ENCODE assay signal across 25 mouse cellular contexts in the genomic region with DNA sequence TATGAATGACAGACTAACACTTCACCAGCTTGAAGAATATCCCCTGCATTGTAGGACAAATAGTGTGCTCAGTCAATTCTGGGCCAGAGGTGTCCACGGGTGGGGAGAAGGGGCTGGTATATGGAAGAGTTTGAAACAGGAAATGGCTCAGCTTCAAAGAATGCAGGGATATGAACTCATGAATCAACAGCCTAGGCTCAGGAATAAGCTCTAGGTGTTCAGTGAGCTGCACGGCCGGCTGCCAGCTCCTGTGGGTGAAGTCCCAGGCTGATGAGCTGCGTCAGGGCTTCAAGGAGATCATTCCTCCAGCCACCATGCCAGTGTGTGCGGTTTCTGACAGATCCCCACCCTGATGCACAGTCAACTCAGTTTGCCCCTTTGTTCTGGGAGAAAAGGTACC.
DNase-seq lines count a peak whose midpoint lies in the region; ATAC-seq and TF ChIP-seq lines count a peak whose summit lies in the region.
"Had no signal": no experiment of that assay in that cellular context is flagged by ENCODE, and none has a peak within 500 bp of the region (broad histone marks: within the 10 kb centered on the region; RNA-seq: fewer than 3 reads in every experiment).

No protein-coding gene starts in this region.

- no peak for ATAC-seq in limb, embryonic 15.5 days (ENCODE audit: insufficient number of reproducible peaks, low FRiP score, low TSS enrichment, low read depth)
- ATAC-seq in megakaryocyte, adult 5-6 weeks (ENCODE audit: poor library complexity, severe bottlenecking), result no peak
- peak; percentile 73 for ATAC-seq in Patski
- no peak for ATAC-seq in stomach, postnatal 0 days (ENCODE audit: low FRiP score, low TSS enrichment)
- ATAC-seq: activated CD4-positive, CD25-positive, alpha-beta regulatory T cell, adult 4 months; forebrain, embryonic 15.5 days; hindbrain, postnatal 0 days; inflammation-experienced regulatory T-cells, adult 6 months had no signal

- H3K4me2 ChIP-seq in limb, embryonic 15.5 days, result no peak overlapping the region
- H3K4me2 ChIP-seq in stomach, postnatal 0 days (replicated peaks; ENCODE audit: low read depth), result no peak overlapping the region
- H3K4me2 ChIP-seq: embryonic facial prominence, embryonic 12.5 days; embryonic facial prominence, embryonic 15.5 days; forebrain, embryonic 15.5 days; heart, embryonic 11.5 days; hindbrain, embryonic 14.5 days had no signal

- CTCF ChIA-PET in Patski (lab: Charles Lee), result no interaction called here

- no peak overlapping the region for H3K4me3 ChIP-seq in limb, embryonic 15.5 days
- no peak overlapping the region for H3K4me3 ChIP-seq in limb, embryonic 10.5 days
- H3K4me3 ChIP-seq in megakaryocyte, embryonic 14.5 days (replicated peaks), result peak overlapping the region; percentile 80
- H3K4me3 ChIP-seq in stomach, postnatal 0 days (ENCODE audit: low read depth, low read length), result no peak overlapping the region
- H3K4me3 ChIP-seq: embryonic facial prominence, embryonic 12.5 days; embryonic facial prominence, embryonic 15.5 days; forebrain, embryonic 15.5 days; hindbrain, embryonic 10.5 days had no signal

- 59% methylated on average over 5 of the region's 5 CpGs for WGBS in limb, embryonic 15.5 days
- 84% methylated on average over 5 of the region's 5 CpGs for WGBS in limb, embryonic 10.5 days
- WGBS in stomach, postnatal 0 days, result 50% methylated on average over 5 of the region's 5 CpGs

- H3K27ac ChIP-seq in limb, embryonic 15.5 days, result peak overlapping the region; percentile 63; the same call in 1 of the 2 replicates
- H3K27ac ChIP-seq in limb, embryonic 10.5 days, result no peak overlapping the region
- H3K27ac ChIP-seq in stomach, postnatal 0 days (replicated peaks), result 0 out of 2 replicates have a peak overlapping the region, but pooled peaks have one; percentile 35
- H3K27ac ChIP-seq: embryonic facial prominence, embryonic 12.5 days; embryonic facial prominence, embryonic 15.5 days; forebrain, embryonic 15.5 days; hindbrain, embryonic 10.5 days; hindbrain, embryonic 14.5 days; hindbrain, postnatal 0 days had no signal

- DNase-seq in limb, embryonic 10.5 days (ENCODE audit: low spot score), result no peak
- no peak for DNase-seq in Patski (ENCODE audit: low read depth, low spot score)
- DNase-seq in stomach, postnatal 0 days (ENCODE audit: low spot score), result no peak
- no peak for DNase-seq in testis, postnatal 10 days (ENCODE audit: low spot score)
- no peak for DNase-seq in cerebellum, adult 9-11 months
- DNase-seq: adrenal gland, adult 8-10 months; adrenal gland, postnatal 25 days; cerebellum, adult 18-20 months; cerebellum, adult 9-10 months; cerebellum, postnatal 25 days; gastrocnemius, postnatal 10 days; gastrocnemius, postnatal 36 days; heart, postnatal 36 days had no signal

- TF ChIP-seq CTCF in Patski (IDR thresholded peaks at IDR 0.05), result no peak
- TF ChIP-seq CTCF in stomach, postnatal 0 days (IDR thresholded peaks at IDR 0.05; ENCODE audit: low read depth), result no peak

- no peaks in the 10 kb centered on the region for H3K4me1 ChIP-seq in limb, embryonic 15.5 days
- no peaks in the 10 kb centered on the region for H3K4me1 ChIP-seq in limb, embryonic 10.5 days
- H3K4me1 ChIP-seq in megakaryocyte, embryonic 14.5 days, result peaks cover 70% of the 10 kb centered on the region
- H3K4me1 ChIP-seq in stomach, postnatal 0 days (replicated peaks; ENCODE audit: control insufficient read depth, insufficient read depth), result no peaks in the 10 kb centered on the region; the same call in 1 of the 2 replicates
- H3K4me1 ChIP-seq: embryonic facial prominence, embryonic 12.5 days; forebrain, embryonic 15.5 days; hindbrain, embryonic 10.5 days had no signal

- no peak overlapping the region for H3K9ac ChIP-seq in limb, embryonic 15.5 days
- H3K9ac ChIP-seq in stomach, postnatal 0 days (ENCODE audit: low read length), result no peak overlapping the region
- H3K9ac ChIP-seq: embryonic facial prominence, embryonic 12.5 days; embryonic facial prominence, embryonic 15.5 days; forebrain, embryonic 15.5 days; hindbrain, embryonic 14.5 days had no signal

- POLR2A ChIA-PET in Patski (lab: Charles Lee), result interaction anchor here (0.6 kb wide), 1 partner anchor 807 kb away, joined by 5 read pairs; no protein-coding TSS in a partner anchor

- no peaks in the 10 kb centered on the region for H3K27me3 ChIP-seq in limb, embryonic 15.5 days
- H3K27me3 ChIP-seq in limb, embryonic 10.5 days (ENCODE audit: low read depth, poor library complexity, severe bottlenecking), result no peaks in the 10 kb centered on the region
- no peaks in the 10 kb centered on the region for H3K27me3 ChIP-seq in megakaryocyte, embryonic 14.5 days (replicated peaks)
- no peaks in the 10 kb centered on the region for H3K27me3 ChIP-seq in Patski
- no peaks in the 10 kb centered on the region for H3K27me3 ChIP-seq in stomach, postnatal 0 days (ENCODE audit: control insufficient read depth, insufficient read depth, low read length)
- H3K27me3 ChIP-seq: embryonic facial prominence, embryonic 12.5 days; embryonic facial prominence, embryonic 15.5 days; forebrain, embryonic 15.5 days had no signal

- in situ Hi-C loops in Patski (cut with MboI; ENCODE audit: low pct_unique_long_range_greater_than_20kb), result no loop called here

- H3K9me3 ChIP-seq in limb, embryonic 15.5 days, result no peaks in the 10 kb centered on the region
- no peaks in the 10 kb centered on the region for H3K9me3 ChIP-seq in limb, embryonic 10.5 days (replicated peaks)
- H3K9me3 ChIP-seq in megakaryocyte, embryonic 14.5 days, result no peaks in the 10 kb centered on the region
- H3K9me3 ChIP-seq in stomach, postnatal 0 days (ENCODE audit: control insufficient read depth, low read length), result no peaks in the 10 kb centered on the region
- H3K9me3 ChIP-seq: embryonic facial prominence, embryonic 12.5 days; embryonic facial prominence, embryonic 15.5 days; forebrain, embryonic 15.5 days; hindbrain, embryonic 10.5 days had no signal

- TF ChIP-seq EP300 in stomach, postnatal 0 days (optimal IDR thresholded peaks at IDR 0.05), result no peak

- H3K36me3 ChIP-seq in limb, embryonic 15.5 days, result no peaks in the 10 kb centered on the region
- no peaks in the 10 kb centered on the region for H3K36me3 ChIP-seq in limb, embryonic 10.5 days
- no peaks in the 10 kb centered on the region for H3K36me3 ChIP-seq in megakaryocyte, embryonic 14.5 days (replicated peaks; ENCODE audit: low read length)
- no peaks in the 10 kb centered on the region for H3K36me3 ChIP-seq in stomach, postnatal 0 days (ENCODE audit: control insufficient read depth, insufficient read depth, low read length)
- H3K36me3 ChIP-seq: embryonic facial prominence, embryonic 12.5 days; embryonic facial prominence, embryonic 15.5 days; forebrain, embryonic 15.5 days; hindbrain, embryonic 10.5 days had no signal
